Mouse (Mus musculus) stomach, postnatal 0 days (tissue): ENCODE results near the gene Mad2l2. TPM values are rescaled to one million over a fixed set of nuclear protein-coding genes. Genes with fewer than 3 reads are reported as not detected.

Experiments used
- ATAC-seq: fragments of 200-750 bp; cut with Nextera tagmentation; 2 replicates; pipeline ENCODE4 v1.8.0; 2017; ENCODE audit not compliant: low FRiP score, low TSS enrichment
- DNase-seq: peaks from one replicate; pipeline ENCODE4 v3.0.0-alpha.2; 2016; ENCODE audit warnings: low spot score
- H3K27ac ChIP-seq: fragments of 300-500 bp; sonication (generic); replicated peaks from 2 replicates; pipeline ENCODE4 v1.5.1; 2014; ENCODE audit warnings: mild to moderate bottlenecking, control low read depth
- H3K27me3 ChIP-seq: fragments of 300-500 bp; sonication (generic); 2 replicates; pipeline ENCODE4 v1.6.1; 2014; ENCODE audit warnings: low read length; ENCODE audit not compliant: control insufficient read depth, insufficient read depth
- H3K36me3 ChIP-seq: fragments of 300-500 bp; sonication (generic); 2 replicates; pipeline ENCODE4 v1.6.1; 2014; ENCODE audit warnings: low read length, mixed read lengths; ENCODE audit not compliant: control insufficient read depth, insufficient read depth
- H3K4me1 ChIP-seq: fragments of 300-500 bp; sonication (generic); replicated peaks from 2 replicates; pipeline ENCODE4 v1.6.1; 2014; ENCODE audit warnings: antibody characterized with exemption; ENCODE audit not compliant: control insufficient read depth, insufficient read depth
- H3K4me2 ChIP-seq: fragments of 300-500 bp; sonication (generic); replicated peaks from 2 replicates; pipeline ENCODE4 v1.6.1; 2014; ENCODE audit warnings: low read depth, mild to moderate bottlenecking, control low read depth, moderate library complexity
- H3K4me3 ChIP-seq: fragments of 300-500 bp; sonication (generic); 2 replicates; pipeline ENCODE4 v1.5.1; 2014; ENCODE audit warnings: low read depth, low read length, control low read depth
- H3K9ac ChIP-seq: fragments of 300-500 bp; sonication (generic); 2 replicates; pipeline ENCODE4 v1.6.1; 2014; ENCODE audit warnings: mild to moderate bottlenecking, low read length, control low read depth, mixed read lengths
- H3K9me3 ChIP-seq: fragments of 300-500 bp; sonication (generic); 2 replicates; pipeline ENCODE4 v1.6.1; 2016; ENCODE audit warnings: low read length; ENCODE audit not compliant: control insufficient read depth
- CTCF ChIP-seq: IDR thresholded peaks from 2 replicates; pipeline ENCODE4 v1.5.1; 2016; ENCODE audit warnings: antibody characterized with exemption, low read depth, mild to moderate bottlenecking, moderate library complexity
- EP300 ChIP-seq: optimal IDR thresholded peaks from 2 replicates; pipeline ENCODE3; 2016; ENCODE audit warnings: antibody characterized with exemption
- WGBS: fragments of 180-500 bp; shearing (Covaris S2); extraction: QIAGEN DNeasy Blood & Tissue Kit; methylation state at CpG from one replicate; pipeline ENCODE4 v1.1.7; 2014; 5-methylcytosine and 5-hydroxymethylcytosine counted together
- polyA plus RNA-seq: library from polyadenylated mRNA; unstranded; fragments of >200 nt; fragmentation: Nextera tagmentation; extraction: Ambion mirVana; gene quantifications from 2 replicates; pipeline ENCODE4 v1.2.1, GENCODE M21; 2015

The Mad2l2 gene
- polyA plus RNA-seq, 1 experiment from 2014 or later: 25.0 TPM

- DNase-seq: peak; percentile 93
- no peaks in the 10 kb centered on the region for H3K9me3 ChIP-seq
- H3K27me3 ChIP-seq: no peaks in the 10 kb centered on the region
- H3K27ac ChIP-seq: peak overlapping the region; percentile 84
- H3K4me2 ChIP-seq: peak overlapping the region; percentile 95
- H3K4me3 ChIP-seq: peak overlapping the region; percentile 74
- no peaks in the 10 kb centered on the region for H3K36me3 ChIP-seq
- peak; percentile 95 for ATAC-seq
- TF ChIP-seq CTCF: peak; percentile 82
- TF ChIP-seq EP300: no peak
- H3K9ac ChIP-seq: peak overlapping the region; percentile 77
- under 1% methylated on average over 65 of the region's 65 CpGs for WGBS
- no peaks in the 10 kb centered on the region; the same call in 1 of the 2 replicates for H3K4me1 ChIP-seq
Observed at GRCm38 (mm10) chr4:148140098-148141011, 10.2 kb downstream of the Mad2l2 start.

- ATAC-seq (no peak), DNase-seq (no peak)
- H3K36me3 ChIP-seq: peaks cover 12% of the 10 kb centered on the region
- no peak overlapping the region for H3K4me2 ChIP-seq
- no peak overlapping the region for H3K9ac ChIP-seq
- 85% methylated on average over 5 of the region's 5 CpGs for WGBS
- H3K9me3 ChIP-seq: no peaks in the 10 kb centered on the region
- H3K27me3 ChIP-seq: no peaks in the 10 kb centered on the region
- no peak overlapping the region for H3K27ac ChIP-seq
- no peak overlapping the region for H3K4me3 ChIP-seq
- no peaks in the 10 kb centered on the region; the same call in 1 of the 2 replicates for H3K4me1 ChIP-seq
- no peak for TF ChIP-seq EP300
- TF ChIP-seq CTCF: no peak
Observed at GRCm38 (mm10) chr4:148143721-148144120, 13.5 kb downstream of the Mad2l2 start.

- H3K9ac ChIP-seq: no peak overlapping the region
- DNase-seq (no peak), ATAC-seq (no peak)
- H3K4me3 ChIP-seq: no peak overlapping the region
- no peaks in the 10 kb centered on the region for H3K27me3 ChIP-seq
- no peaks in the 10 kb centered on the region for H3K9me3 ChIP-seq
- H3K4me2 ChIP-seq: no peak overlapping the region
- no peak overlapping the region for H3K27ac ChIP-seq
- no peaks in the 10 kb centered on the region for H3K4me1 ChIP-seq
- peaks cover 12% of the 10 kb centered on the region for H3K36me3 ChIP-seq
- no peak for TF ChIP-seq CTCF
- TF ChIP-seq EP300: no peak
- 85% methylated on average over 2 of the region's 2 CpGs for WGBS
Observed at GRCm38 (mm10) chr4:148147714-148148113, 17.5 kb downstream of the Mad2l2 start.

GRCm38 (mm10) chr4:148149540-148149939 is 19.4 kb downstream of the Mad2l2 start:
- Histone ChIP-seq H3K4me3 (no peak overlapping the region), H3K36me3 (peaks cover 12% of the 10 kb centered on the region), H3K27ac (no peak overlapping the region), H3K4me2 (no peak overlapping the region), H3K4me1 (no peaks in the 10 kb centered on the region), H3K9ac (no peak overlapping the region), H3K27me3 (no peaks in the 10 kb centered on the region), H3K9me3 (no peaks in the 10 kb centered on the region)
- DNase-seq: no peak
- TF ChIP-seq CTCF (no peak), EP300 (no peak)
- no peak for ATAC-seq
- 74% methylated on average over 12 of the region's 12 CpGs for WGBS

GRCm38 (mm10) chr4:148150242-148150641 is 20.1 kb downstream of the Mad2l2 start:
- ATAC-seq: no peak
- 62% methylated on average over 7 of the region's 7 CpGs for WGBS
- Histone ChIP-seq H3K27me3 (no peaks in the 10 kb centered on the region), H3K9me3 (no peaks in the 10 kb centered on the region), H3K36me3 (peaks cover 12% of the 10 kb centered on the region), H3K4me2 (no peak overlapping the region), H3K4me3 (no peak overlapping the region), H3K27ac (no peak overlapping the region), H3K4me1 (no peaks in the 10 kb centered on the region), H3K9ac (no peak overlapping the region)
- no peak for DNase-seq
- TF ChIP-seq CTCF (no peak), EP300 (no peak)

- TF ChIP-seq CTCF (no peak), EP300 (no peak)
- peak overlapping the region; percentile 72 for H3K9ac ChIP-seq
- H3K4me1 ChIP-seq: no peaks in the 10 kb centered on the region
- 20% methylated on average over 3 of the region's 3 CpGs for WGBS
- peak overlapping the region; percentile 71 for H3K4me3 ChIP-seq
- peaks cover 9% of the 10 kb centered on the region for H3K36me3 ChIP-seq
- no peak overlapping the region for H3K27ac ChIP-seq
- H3K9me3 ChIP-seq: no peaks in the 10 kb centered on the region
- DNase-seq (no peak), ATAC-seq (no peak; the same call in 1 of the 2 replicates)
- peak overlapping the region; percentile 94 for H3K4me2 ChIP-seq
- H3K27me3 ChIP-seq: no peaks in the 10 kb centered on the region
Observed at GRCm38 (mm10) chr4:148150953-148151266, 20.7 kb downstream of the Mad2l2 start.
